Mouse (Mus musculus): ENCODE results near the gene Foxk1. TPM values are rescaled to one million over a fixed set of nuclear protein-coding genes. Genes with fewer than 3 reads are reported as not detected.
A peak's percentile ranks its signal among the peaks of the same experiment; 100 is the strongest.

Foxk1 gene
- polyA plus RNA-seq, 1 experiment from 2014 or later, result 4.1 TPM

GRCm38 (mm10) chr5:142420317-142420716, 19.0 kb downstream of the Foxk1 start:
- no peak for DNase-seq (ENCODE audit: low spot score)
- 94% methylated on average over 4 of the region's 4 CpGs for WGBS
- peaks cover 6% of the 10 kb centered on the region; the same call in 1 of the 2 replicates for H3K4me1 ChIP-seq (replicated peaks; ENCODE audit: control insufficient read depth, insufficient read depth, low read length)
- H3K27me3 ChIP-seq (ENCODE audit: control insufficient read depth, insufficient read depth, low read length), result no peaks in the 10 kb centered on the region
- H3K9ac ChIP-seq (ENCODE audit: low read depth, low read length), result no peak overlapping the region
- H3K27ac ChIP-seq (ENCODE audit: low read depth, low read length), result no peak overlapping the region
- ATAC-seq (ENCODE audit: low FRiP score), result no peak
- H3K4me3 ChIP-seq (ENCODE audit: low read depth, low read length), result no peak overlapping the region
- H3K9me3 ChIP-seq (ENCODE audit: control insufficient read depth, low read length), result no peaks in the 10 kb centered on the region
- H3K36me3 ChIP-seq (ENCODE audit: control insufficient read depth, insufficient read depth, low read length), result no peaks in the 10 kb centered on the region
- H3K4me2 ChIP-seq (replicated peaks; ENCODE audit: low read depth, low read length), result no peak overlapping the region

- peaks cover 6% of the 10 kb centered on the region; the same call in 1 of the 2 replicates for H3K4me1 ChIP-seq (replicated peaks; ENCODE audit: control insufficient read depth, insufficient read depth, low read length)
These were observed 19.6 kb downstream of the Foxk1 start for GRCm38 (mm10) chr5:142420920-142421319.

DNA sequence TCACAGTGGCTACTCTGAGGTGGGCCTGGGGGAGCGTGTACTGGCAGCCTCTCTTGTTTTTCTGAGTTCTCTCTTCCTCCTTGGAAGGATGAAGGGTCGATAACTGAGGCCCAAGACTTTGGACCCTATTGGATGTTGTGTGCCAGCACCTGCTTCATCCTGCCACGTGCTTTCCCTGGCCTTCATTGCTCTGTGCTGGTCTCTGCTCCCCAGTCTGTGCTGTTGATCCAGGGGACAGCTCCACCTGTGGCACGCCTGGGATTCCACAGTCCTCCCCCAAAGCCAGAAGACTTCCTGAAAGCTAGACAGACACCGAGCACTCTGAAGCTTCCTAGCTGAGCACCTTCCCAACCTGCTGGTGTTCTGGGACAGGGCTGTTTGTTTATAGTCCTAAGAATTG, 20.6 kb downstream of the Foxk1 start:
- 89% methylated on average over 5 of the region's 5 CpGs for WGBS
- Histone ChIP-seq H3K36me3 (ENCODE audit: control insufficient read depth, insufficient read depth, low read length) (no peaks in the 10 kb centered on the region), H3K4me2 (replicated peaks; ENCODE audit: low read depth, low read length) (no peak overlapping the region), H3K9me3 (ENCODE audit: control insufficient read depth, low read length) (no peaks in the 10 kb centered on the region), H3K27ac (ENCODE audit: low read depth, low read length) (no peak overlapping the region), H3K27me3 (ENCODE audit: control insufficient read depth, insufficient read depth, low read length) (no peaks in the 10 kb centered on the region), H3K4me1 (replicated peaks; ENCODE audit: control insufficient read depth, insufficient read depth, low read length) (no peaks in the 10 kb centered on the region; the same call in 1 of the 2 replicates), H3K9ac (ENCODE audit: low read depth, low read length) (no peak overlapping the region), H3K4me3 (ENCODE audit: low read depth, low read length) (no peak overlapping the region)
- no peak for DNase-seq (ENCODE audit: low spot score)
- ATAC-seq (ENCODE audit: low FRiP score), result no peak

More at GRCm38 (mm10) chr5:142420920-142421319, 19.6 kb downstream of the Foxk1 start:
- WGBS, result 88% methylated on average over 9 of the region's 9 CpGs
- Histone ChIP-seq H3K9me3 (ENCODE audit: control insufficient read depth, low read length) (no peaks in the 10 kb centered on the region), H3K27me3 (ENCODE audit: control insufficient read depth, insufficient read depth, low read length) (no peaks in the 10 kb centered on the region), H3K36me3 (ENCODE audit: control insufficient read depth, insufficient read depth, low read length) (no peaks in the 10 kb centered on the region), H3K27ac (ENCODE audit: low read depth, low read length) (no peak overlapping the region), H3K4me3 (ENCODE audit: low read depth, low read length) (no peak overlapping the region), H3K4me2 (replicated peaks; ENCODE audit: low read depth, low read length) (no peak overlapping the region), H3K9ac (ENCODE audit: low read depth, low read length) (no peak overlapping the region)
- ATAC-seq (ENCODE audit: low FRiP score) (no peak), DNase-seq (ENCODE audit: low spot score) (no peak)

GRCm38 (mm10) chr5:142423141-142423540, 21.8 kb downstream of the Foxk1 start:
- Histone ChIP-seq H3K4me3 (ENCODE audit: low read depth, low read length) (no peak overlapping the region), H3K4me2 (replicated peaks; ENCODE audit: low read depth, low read length) (no peak overlapping the region), H3K9ac (ENCODE audit: low read depth, low read length) (no peak overlapping the region), H3K27ac (ENCODE audit: low read depth, low read length) (no peak overlapping the region), H3K9me3 (ENCODE audit: control insufficient read depth, low read length) (no peaks in the 10 kb centered on the region), H3K27me3 (ENCODE audit: control insufficient read depth, insufficient read depth, low read length) (no peaks in the 10 kb centered on the region), H3K36me3 (ENCODE audit: control insufficient read depth, insufficient read depth, low read length) (no peaks in the 10 kb centered on the region), H3K4me1 (replicated peaks; ENCODE audit: control insufficient read depth, insufficient read depth, low read length) (no peaks in the 10 kb centered on the region)
- 91% methylated on average over 10 of the region's 10 CpGs for WGBS
- no peak for ATAC-seq (ENCODE audit: low FRiP score)
- DNase-seq (ENCODE audit: low spot score), result no peak

DNA sequence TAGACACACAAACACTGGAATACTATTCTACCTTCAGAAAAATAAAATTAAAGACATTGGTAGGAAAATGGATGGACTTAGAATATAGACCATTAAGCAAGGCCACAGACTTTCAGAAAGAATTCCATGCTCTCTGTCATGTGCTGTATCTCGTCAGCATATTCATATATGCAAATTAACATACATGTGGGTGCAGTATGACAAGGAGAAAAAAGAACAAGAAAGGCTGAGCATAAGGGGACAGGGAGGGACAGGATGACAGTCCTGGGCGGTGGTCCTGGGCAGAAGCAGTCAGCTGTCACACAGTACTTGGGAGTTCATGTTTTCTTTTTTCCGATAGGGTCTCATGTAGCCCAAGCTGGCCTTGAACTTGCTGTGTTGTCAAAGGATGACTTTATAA, 22.4 kb downstream of the Foxk1 start:
- no peaks in the 10 kb centered on the region for H3K36me3 ChIP-seq (ENCODE audit: control insufficient read depth, insufficient read depth, low read length)
- H3K4me1 ChIP-seq (replicated peaks; ENCODE audit: control insufficient read depth, insufficient read depth, low read length), result no peaks in the 10 kb centered on the region

GRCm38 (mm10) chr5:142424627-142425349, 23.5 kb downstream of the Foxk1 start:
- Histone ChIP-seq H3K9ac (ENCODE audit: low read depth, low read length) (no peak overlapping the region), H3K4me3 (ENCODE audit: low read depth, low read length) (no peak overlapping the region), H3K9me3 (ENCODE audit: control insufficient read depth, low read length) (no peaks in the 10 kb centered on the region), H3K27me3 (ENCODE audit: control insufficient read depth, insufficient read depth, low read length) (no peaks in the 10 kb centered on the region), H3K4me1 (replicated peaks; ENCODE audit: control insufficient read depth, insufficient read depth, low read length) (no peaks in the 10 kb centered on the region), H3K4me2 (replicated peaks; ENCODE audit: low read depth, low read length) (no peak overlapping the region), H3K36me3 (ENCODE audit: control insufficient read depth, insufficient read depth, low read length) (no peaks in the 10 kb centered on the region), H3K27ac (ENCODE audit: low read depth, low read length) (peak overlapping the region; percentile 14; the same call in 1 of the 2 replicates)
- ATAC-seq (ENCODE audit: low FRiP score) (no peak), DNase-seq (ENCODE audit: low spot score) (no peak)
- 78% methylated on average over 13 of the region's 13 CpGs for WGBS

More for the DNA sequence above, 22.4 kb downstream of the Foxk1 start:
- Histone ChIP-seq H3K27ac (ENCODE audit: low read depth, low read length) (no peak overlapping the region), H3K9me3 (ENCODE audit: control insufficient read depth, low read length) (no peaks in the 10 kb centered on the region), H3K9ac (ENCODE audit: low read depth, low read length) (no peak overlapping the region), H3K4me3 (ENCODE audit: low read depth, low read length) (no peak overlapping the region), H3K27me3 (ENCODE audit: control insufficient read depth, insufficient read depth, low read length) (no peaks in the 10 kb centered on the region), H3K4me2 (replicated peaks; ENCODE audit: low read depth, low read length) (no peak overlapping the region)
- WGBS, result 58% methylated on average over 3 of the region's 3 CpGs
- ATAC-seq (ENCODE audit: low FRiP score) (no peak), DNase-seq (ENCODE audit: low spot score) (no peak)

DNA sequence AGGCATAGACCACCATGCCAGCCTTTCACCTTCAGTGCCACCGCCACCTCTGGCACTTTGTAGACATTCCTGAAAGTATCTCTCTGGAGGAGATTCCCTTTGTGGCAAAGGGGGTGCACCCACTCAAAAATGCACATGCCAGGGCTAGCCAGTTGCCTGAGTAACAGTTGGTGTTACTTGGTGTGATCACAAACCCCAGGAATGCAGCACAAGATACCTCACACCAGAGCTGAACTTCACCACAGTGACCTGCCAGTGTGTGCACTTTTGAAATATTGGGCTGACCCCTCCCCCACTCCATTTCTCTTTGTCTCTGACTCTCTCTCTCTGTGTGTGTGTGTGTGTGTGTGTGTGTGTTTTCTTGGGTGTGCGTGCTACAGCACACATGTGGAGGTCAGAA, 25.2 kb downstream of the Foxk1 start:
- Histone ChIP-seq H3K9ac (ENCODE audit: low read depth, low read length) (no peak overlapping the region), H3K36me3 (ENCODE audit: control insufficient read depth, insufficient read depth, low read length) (no peaks in the 10 kb centered on the region), H3K4me1 (replicated peaks; ENCODE audit: control insufficient read depth, insufficient read depth, low read length) (no peaks in the 10 kb centered on the region), H3K4me3 (ENCODE audit: low read depth, low read length) (no peak overlapping the region), H3K27ac (ENCODE audit: low read depth, low read length) (no peak overlapping the region), H3K27me3 (ENCODE audit: control insufficient read depth, insufficient read depth, low read length) (no peaks in the 10 kb centered on the region), H3K4me2 (replicated peaks; ENCODE audit: low read depth, low read length) (no peak overlapping the region), H3K9me3 (ENCODE audit: control insufficient read depth, low read length) (no peaks in the 10 kb centered on the region)
- no peak for DNase-seq (ENCODE audit: low spot score)
- no peak for ATAC-seq (ENCODE audit: low FRiP score)
- 94% methylated on average over 2 of the region's 2 CpGs for WGBS

DNA sequence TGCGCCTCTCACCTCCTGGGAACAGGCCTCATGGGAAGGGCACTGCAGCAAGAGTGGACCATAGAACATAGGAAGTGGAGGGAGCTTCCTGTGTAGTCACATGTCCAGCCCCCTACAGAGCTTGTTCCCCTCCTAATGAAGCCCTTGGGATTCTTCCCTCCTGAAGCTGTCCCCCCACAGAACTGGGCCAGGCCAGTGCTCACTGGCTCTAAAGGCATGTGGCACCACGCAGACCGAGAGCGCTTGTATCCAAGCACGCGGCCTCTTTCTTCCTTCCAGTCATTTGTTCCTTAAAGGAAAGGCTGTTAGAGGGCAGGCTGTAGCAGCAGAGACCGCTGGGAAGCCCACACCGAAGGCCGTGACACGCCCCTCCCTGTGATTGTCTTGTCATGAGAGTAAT, 26.6 kb downstream of the Foxk1 start:
- Histone ChIP-seq H3K4me3 (ENCODE audit: low read depth, low read length) (no peak overlapping the region), H3K27ac (ENCODE audit: low read depth, low read length) (no peak overlapping the region), H3K9ac (ENCODE audit: low read depth, low read length) (no peak overlapping the region), H3K4me1 (replicated peaks; ENCODE audit: control insufficient read depth, insufficient read depth, low read length) (no peaks in the 10 kb centered on the region), H3K36me3 (ENCODE audit: control insufficient read depth, insufficient read depth, low read length) (no peaks in the 10 kb centered on the region), H3K4me2 (replicated peaks; ENCODE audit: low read depth, low read length) (no peak overlapping the region), H3K27me3 (ENCODE audit: control insufficient read depth, insufficient read depth, low read length) (no peaks in the 10 kb centered on the region), H3K9me3 (ENCODE audit: control insufficient read depth, low read length) (no peaks in the 10 kb centered on the region)
- ATAC-seq (ENCODE audit: low FRiP score) (no peak), DNase-seq (ENCODE audit: low spot score) (no peak)
- WGBS, result 62% methylated on average over 10 of the region's 10 CpGs

GRCm38 (mm10) chr5:142428691-142429090, 27.4 kb downstream of the Foxk1 start:
- H3K36me3 ChIP-seq (ENCODE audit: control insufficient read depth, insufficient read depth, low read length), result no peaks in the 10 kb centered on the region
- H3K9me3 ChIP-seq (ENCODE audit: control insufficient read depth, low read length), result no peaks in the 10 kb centered on the region
- ATAC-seq (ENCODE audit: low FRiP score) (no peak), DNase-seq (ENCODE audit: low spot score) (no peak)
- no peak overlapping the region for H3K4me3 ChIP-seq (ENCODE audit: low read depth, low read length)
- WGBS, result 73% methylated on average over 6 of the region's 6 CpGs
- no peak overlapping the region for H3K4me2 ChIP-seq (replicated peaks; ENCODE audit: low read depth, low read length)
- no peak overlapping the region for H3K27ac ChIP-seq (ENCODE audit: low read depth, low read length)
- H3K9ac ChIP-seq (ENCODE audit: low read depth, low read length), result no peak overlapping the region
- no peaks in the 10 kb centered on the region for H3K4me1 ChIP-seq (replicated peaks; ENCODE audit: control insufficient read depth, insufficient read depth, low read length)
- no peaks in the 10 kb centered on the region for H3K27me3 ChIP-seq (ENCODE audit: control insufficient read depth, insufficient read depth, low read length)

All from hindbrain, embryonic 11.5 days (tissue).